Mouse (Mus musculus): ENCODE measurements around the gene C2cd6.
A peak's percentile ranks its signal among the peaks of the same experiment; 100 is the strongest.

DNA sequence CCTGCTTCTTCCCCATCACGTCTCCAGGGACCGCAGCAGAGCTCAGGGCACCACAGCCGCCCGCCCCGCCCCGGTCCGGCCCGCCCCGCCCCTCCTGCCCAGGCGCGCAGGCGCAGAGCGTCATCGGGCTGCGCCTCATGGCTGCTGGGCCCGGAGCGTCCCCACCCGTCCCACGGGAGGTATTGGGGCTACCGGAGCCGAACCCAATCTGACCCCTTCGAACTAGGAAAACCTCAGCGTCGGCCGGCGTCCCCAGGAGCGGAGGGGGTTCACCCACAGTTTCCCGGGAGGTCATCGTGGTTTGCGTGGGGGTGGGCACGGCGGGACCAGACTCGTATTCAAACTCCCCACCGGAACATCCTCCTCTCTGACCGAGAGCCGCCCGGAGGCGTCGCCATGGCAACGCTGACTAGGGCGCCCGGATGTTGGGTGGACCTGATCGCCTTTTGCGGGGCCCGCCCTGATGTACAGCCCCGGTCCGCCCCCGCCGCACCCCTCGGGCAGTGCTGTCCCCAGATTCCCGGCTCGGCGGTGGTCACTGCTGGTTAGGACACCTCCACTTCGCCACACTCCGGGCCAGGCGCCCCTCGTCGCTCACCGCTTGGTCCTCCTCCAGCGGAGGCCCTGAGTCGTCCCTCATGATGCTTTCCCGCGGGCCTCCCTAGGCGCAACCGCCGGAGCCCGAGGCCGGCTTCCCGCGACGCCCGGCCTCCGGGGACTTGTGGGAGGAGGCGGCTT, 25.2 kb upstream of the C2cd6 start, which contains the start of gene Tmem237:
- TF ChIP-seq CTCF (IDR thresholded peaks at IDR 0.05; ENCODE audit: extremely low read depth, insufficient read depth, low read length) (no peak), POLR2A (IDR thresholded peaks at IDR 0.05; ENCODE audit: extremely low read depth, insufficient read depth, low read length) (peak; percentile 41)
